Mouse (Mus musculus): ENCODE measurements around the gene Dock2. TPM values are rescaled to one million over a fixed set of nuclear protein-coding genes. Genes with fewer than 3 reads are reported as not detected.
A peak's percentile ranks its signal among the peaks of the same experiment; 100 is the strongest.

Dock2 gene
- total RNA-seq, 1 experiment from 2014 or later: 492 TPM

- no peak for ATAC-seq (ENCODE audit: extremely low read depth, insufficient number of reproducible peaks, low FRiP score, poor library complexity, severe bottlenecking)
These were observed 313.9 kb downstream of the Dock2 start for GRCm38 (mm10) chr11:34469792-34470191.

- no peak for ATAC-seq (ENCODE audit: extremely low read depth, insufficient number of reproducible peaks, low FRiP score, poor library complexity, severe bottlenecking)
These were observed 315.1 kb downstream of the Dock2 start for GRCm38 (mm10) chr11:34468571-34468970.

DNA sequence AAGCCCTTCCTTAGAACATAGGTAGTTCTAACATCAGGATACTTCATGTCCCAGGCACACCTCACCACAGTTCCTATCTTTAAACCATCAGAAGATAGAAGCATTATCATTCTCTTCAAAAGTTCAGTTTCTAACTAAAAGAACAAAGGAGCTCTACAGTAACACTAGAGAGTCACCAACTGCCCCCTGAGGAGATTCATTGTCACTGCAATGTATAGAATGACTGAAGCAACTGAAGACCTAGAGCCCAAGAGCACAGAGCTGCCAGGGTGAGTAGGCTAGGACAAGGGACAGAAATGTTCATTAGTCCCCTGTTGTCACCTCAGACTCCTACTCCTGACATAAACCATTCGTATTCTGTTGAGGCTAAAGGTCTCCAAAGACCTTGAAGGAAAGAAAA, 316.6 kb downstream of the Dock2 start:
- ATAC-seq (ENCODE audit: extremely low read depth, insufficient number of reproducible peaks, low FRiP score, poor library complexity, severe bottlenecking): no peak

GRCm38 (mm10) chr11:34449944-34450343, 333.7 kb downstream of the Dock2 start:
- no peak for ATAC-seq (ENCODE audit: extremely low read depth, insufficient number of reproducible peaks, low FRiP score, poor library complexity, severe bottlenecking)

DNA sequence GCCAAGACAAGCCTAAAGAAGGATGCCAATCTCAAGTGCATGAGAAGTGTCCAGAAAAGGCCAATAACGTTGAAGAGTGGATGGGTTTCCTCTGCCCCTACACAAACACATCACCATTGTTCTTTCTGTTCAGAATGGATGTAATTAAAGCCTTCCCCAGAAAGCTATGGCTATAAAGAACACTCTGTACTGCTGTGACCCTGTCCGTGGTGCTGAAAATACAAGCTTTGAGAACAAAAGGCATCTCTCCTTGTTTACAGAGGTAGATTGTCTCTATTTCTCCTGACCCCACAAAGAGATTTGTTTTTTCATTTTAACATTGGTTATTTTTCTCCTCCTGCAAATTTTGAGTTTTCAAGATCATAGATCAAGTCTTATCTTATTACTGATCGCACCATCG, 335.8 kb downstream of the Dock2 start:
- ATAC-seq (ENCODE audit: extremely low read depth, insufficient number of reproducible peaks, low FRiP score, poor library complexity, severe bottlenecking): no peak

GRCm38 (mm10) chr11:34438429-34438828, 345.3 kb downstream of the Dock2 start:
- no peak for ATAC-seq (ENCODE audit: extremely low read depth, insufficient number of reproducible peaks, low FRiP score, poor library complexity, severe bottlenecking)

GRCm38 (mm10) chr11:34437446-34437845, 346.2 kb downstream of the Dock2 start:
- no peak for ATAC-seq (ENCODE audit: extremely low read depth, insufficient number of reproducible peaks, low FRiP score, poor library complexity, severe bottlenecking)

- ATAC-seq (ENCODE audit: extremely low read depth, insufficient number of reproducible peaks, low FRiP score, poor library complexity, severe bottlenecking): no peak
These were observed 351.7 kb downstream of the Dock2 start for GRCm38 (mm10) chr11:34431978-34432377.

DNA sequence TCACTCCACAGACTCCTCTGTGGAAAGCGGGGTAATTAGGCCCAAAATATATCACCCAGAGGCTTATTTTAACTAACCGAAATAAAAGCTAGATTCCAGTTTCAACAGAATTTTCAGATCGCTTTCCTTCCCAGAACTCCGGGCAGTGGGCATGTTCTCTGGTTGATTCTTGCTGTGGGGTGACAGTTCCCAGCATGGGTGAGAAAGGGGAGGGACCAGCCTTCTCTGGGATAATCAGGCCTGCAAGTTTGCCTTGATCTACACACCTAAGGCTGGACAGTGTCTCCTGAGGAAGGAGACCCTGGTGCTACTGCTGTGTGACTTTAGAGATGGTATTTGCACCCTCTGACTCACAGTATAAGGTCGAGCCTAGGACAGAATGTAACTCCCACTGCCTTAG, 352.3 kb downstream of the Dock2 start:
- ATAC-seq (ENCODE audit: extremely low read depth, insufficient number of reproducible peaks, low FRiP score, poor library complexity, severe bottlenecking): no peak

DNA sequence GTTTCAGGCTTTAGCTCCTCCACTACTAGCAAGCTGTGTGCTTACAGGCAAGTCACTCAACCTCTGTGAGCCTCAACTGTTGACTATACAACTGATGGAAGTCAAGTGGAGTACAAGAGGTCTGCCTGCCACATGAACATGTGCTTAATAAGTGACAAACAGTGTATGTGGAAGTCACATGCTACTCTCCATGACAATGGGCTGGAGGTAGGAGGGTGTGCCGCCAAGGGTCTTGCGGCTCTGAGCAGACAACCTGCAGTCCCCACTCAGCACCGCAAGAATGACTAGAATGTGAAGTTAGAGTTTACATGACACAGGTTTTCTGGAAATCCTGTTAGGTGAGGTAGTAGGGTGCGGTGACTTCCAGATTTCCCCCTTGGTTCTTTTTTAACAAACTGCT, 352.8 kb downstream of the Dock2 start:
- no peak for ATAC-seq (ENCODE audit: extremely low read depth, insufficient number of reproducible peaks, low FRiP score, poor library complexity, severe bottlenecking)

- ATAC-seq (ENCODE audit: extremely low read depth, insufficient number of reproducible peaks, low FRiP score, poor library complexity, severe bottlenecking): no peak
These were observed 356.5 kb downstream of the Dock2 start for GRCm38 (mm10) chr11:34427212-34427611.

- no peak for ATAC-seq (ENCODE audit: extremely low read depth, insufficient number of reproducible peaks, low FRiP score, poor library complexity, severe bottlenecking)
These were observed 359.1 kb downstream of the Dock2 start for GRCm38 (mm10) chr11:34424546-34424945.

DNA sequence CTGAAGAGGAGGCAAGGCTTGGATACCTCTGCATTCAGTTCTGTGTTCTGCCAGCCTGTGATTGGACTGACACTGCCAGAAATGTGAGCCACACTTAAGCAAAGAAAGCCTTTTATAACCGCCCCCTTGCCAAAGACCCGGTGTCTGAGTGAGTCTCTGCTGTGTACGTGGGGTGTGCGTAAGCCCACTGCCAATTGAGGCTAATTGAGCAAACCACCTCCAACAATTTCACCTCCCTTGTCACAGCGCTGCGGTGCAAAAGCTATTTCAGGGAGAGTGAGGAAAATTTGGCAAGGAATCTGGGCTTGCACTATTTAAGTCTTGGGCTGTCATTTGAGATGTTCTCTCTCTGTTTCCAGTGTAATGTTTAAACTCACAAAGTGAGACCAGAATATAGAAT, 362.6 kb downstream of the Dock2 start:
- no peak for ATAC-seq (ENCODE audit: extremely low read depth, insufficient number of reproducible peaks, low FRiP score, poor library complexity, severe bottlenecking)

DNA sequence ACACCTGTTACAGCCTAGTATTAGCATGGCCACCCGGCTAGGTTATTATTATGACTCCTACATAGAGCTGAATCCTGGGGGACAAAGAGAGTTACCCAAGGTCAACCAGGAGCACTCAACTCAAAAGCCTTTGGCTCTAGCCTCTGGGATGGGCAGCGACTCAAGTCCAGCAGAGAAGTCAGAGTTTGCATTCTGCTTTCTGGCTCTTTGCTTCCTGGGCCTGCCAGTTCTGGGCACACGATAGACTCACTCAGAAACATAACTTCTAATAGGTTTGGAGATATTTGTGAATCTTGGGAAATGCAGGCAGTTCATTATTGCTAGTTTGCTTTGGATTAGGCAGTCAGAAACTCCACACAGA, 367.1 kb downstream of the Dock2 start:
- ATAC-seq (ENCODE audit: extremely low read depth, insufficient number of reproducible peaks, low FRiP score, poor library complexity, severe bottlenecking): no peak

DNA sequence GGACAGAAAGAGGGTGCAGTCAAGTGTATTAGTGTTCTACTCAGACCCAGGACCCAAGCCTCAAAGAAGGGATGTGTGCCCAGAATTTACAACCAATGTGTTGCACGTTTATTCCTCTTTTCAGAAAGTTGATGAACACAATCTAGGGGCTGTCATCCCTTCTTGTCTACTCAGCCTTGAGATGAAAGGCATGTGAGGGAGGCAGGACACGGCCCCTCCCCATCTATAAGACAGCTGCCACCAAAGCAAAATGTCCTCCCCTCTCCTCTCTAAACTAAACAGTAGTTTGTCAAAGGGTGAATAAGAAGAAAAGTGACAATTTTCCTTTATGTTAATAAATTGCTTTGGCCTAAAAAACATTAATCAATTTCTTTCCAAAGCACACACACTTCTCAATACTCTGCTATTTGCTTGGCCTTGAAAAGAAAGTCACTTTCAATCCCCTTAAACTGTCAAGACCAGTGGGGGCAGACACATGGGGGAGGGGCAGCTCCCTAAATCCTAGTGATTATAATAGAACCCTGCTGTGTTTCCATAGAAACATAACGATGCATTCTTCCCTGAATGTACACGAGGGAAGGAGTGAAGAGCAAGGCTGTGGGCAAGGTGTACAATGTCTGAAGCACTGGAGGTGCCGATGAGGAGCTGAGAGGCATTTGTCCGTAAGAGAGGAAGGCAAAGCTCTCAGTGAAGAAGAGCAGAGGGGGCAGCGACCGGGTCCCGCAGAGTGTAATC, 367.6 kb downstream of the Dock2 start:
- no peak for ATAC-seq (ENCODE audit: extremely low read depth, insufficient number of reproducible peaks, low FRiP score, poor library complexity, severe bottlenecking)

DNA sequence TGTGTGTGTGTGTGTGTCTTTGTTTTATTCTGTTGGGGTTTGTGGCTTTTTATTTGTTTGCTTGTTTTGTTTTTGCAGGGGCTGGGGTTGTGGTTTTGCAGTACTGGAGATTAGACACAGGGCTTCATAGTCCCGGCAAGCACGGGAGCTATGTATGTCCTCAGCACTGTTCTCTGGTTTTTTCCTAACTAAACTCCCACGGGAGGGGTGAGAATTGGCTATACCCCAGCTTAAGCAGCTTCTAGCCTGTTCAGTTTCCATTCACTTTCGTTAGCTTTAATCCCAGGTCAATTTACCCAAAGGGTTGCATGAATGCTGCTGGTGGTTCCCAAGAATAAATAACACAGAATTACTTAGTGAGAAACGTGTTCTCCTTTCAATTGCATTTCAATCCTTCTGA, 376.8 kb downstream of the Dock2 start:
- ATAC-seq (ENCODE audit: extremely low read depth, insufficient number of reproducible peaks, low FRiP score, poor library complexity, severe bottlenecking): no peak

GRCm38 (mm10) chr11:34406309-34406708, 377.4 kb downstream of the Dock2 start:
- ATAC-seq (ENCODE audit: extremely low read depth, insufficient number of reproducible peaks, low FRiP score, poor library complexity, severe bottlenecking): no peak

- no peak for ATAC-seq (ENCODE audit: extremely low read depth, insufficient number of reproducible peaks, low FRiP score, poor library complexity, severe bottlenecking)
These were observed 378.4 kb downstream of the Dock2 start for GRCm38 (mm10) chr11:34405311-34405710.

- no peak for ATAC-seq (ENCODE audit: extremely low read depth, insufficient number of reproducible peaks, low FRiP score, poor library complexity, severe bottlenecking)
These were observed 382.3 kb downstream of the Dock2 start for GRCm38 (mm10) chr11:34401343-34401742.

GRCm38 (mm10) chr11:34398555-34398954, 385.1 kb downstream of the Dock2 start:
- 0 out of 2 replicates have a peak, but pooled peaks have one; percentile 24 for ATAC-seq (ENCODE audit: extremely low read depth, insufficient number of reproducible peaks, low FRiP score, poor library complexity, severe bottlenecking)

- no peak for ATAC-seq (ENCODE audit: extremely low read depth, insufficient number of reproducible peaks, low FRiP score, poor library complexity, severe bottlenecking)
These were observed 386.0 kb downstream of the Dock2 start for GRCm38 (mm10) chr11:34397661-34398060.
